Mouse (Mus musculus) E14TG2a.4 (cell line): ENCODE data around the gene Smox.

Experiments used
- CTCF ChIP-seq: conservative IDR thresholded peaks from 2 replicates; pipeline ENCODE4 v1.5.1; 2014; ENCODE audit warnings: low read length
- NANOG ChIP-seq: IDR thresholded peaks from 2 replicates; pipeline ENCODE4 v1.6.1; 2014; ENCODE audit warnings: borderline replicate concordance, low read length, mixed read lengths
- POU5F1 ChIP-seq: IDR thresholded peaks from 2 replicates; pipeline ENCODE4 v1.6.1; 2014; ENCODE audit warnings: low read length, borderline replicate concordance

- TF ChIP-seq CTCF (no peak), NANOG (no peak), POU5F1 (no peak)
These were observed 43.9 kb downstream of the Smox start for GRCm38 (mm10) chr2:131535168-131535567.
